Mouse (Mus musculus): Measurements from ENCODE around the gene Fam219a. TPM values are rescaled to one million over a fixed set of nuclear protein-coding genes. Genes with fewer than 3 reads are reported as not detected.

Fam219a gene
- polyA plus RNA-seq, 1 experiment = not detected

DNA sequence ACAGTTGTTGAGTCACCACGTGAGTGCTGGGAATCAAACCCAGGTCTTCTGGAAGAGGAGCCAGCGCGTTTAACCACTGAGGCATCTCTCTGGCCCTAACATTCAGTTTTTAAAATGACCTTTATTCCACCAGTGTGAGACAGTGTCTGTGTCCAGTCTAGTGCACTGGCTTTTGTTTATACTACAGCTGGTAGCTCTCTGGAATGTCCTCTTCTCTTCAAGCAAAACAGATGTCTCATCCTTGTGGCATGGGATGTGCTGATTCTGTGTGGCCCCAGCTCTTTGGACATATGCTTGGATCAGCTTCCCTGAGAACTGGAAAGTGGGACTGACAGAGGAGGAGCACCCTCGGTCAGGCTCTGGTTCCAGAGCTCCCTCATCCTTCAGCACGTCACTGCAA lies 34.5 kb downstream of the Fam219a start:
- 83% methylated on average over 5 of the region's 5 CpGs for WGBS
- no peak overlapping the region for H3K4me3 ChIP-seq (ENCODE audit: insufficient read depth, low read depth, low read length)
- no peak overlapping the region for H3K27ac ChIP-seq (ENCODE audit: insufficient read depth, low read depth, low read length)
- TF ChIP-seq CTCF (IDR thresholded peaks at IDR 0.05; ENCODE audit: insufficient read depth, low read depth, low read length) (no peak), POLR2A (IDR thresholded peaks at IDR 0.05; ENCODE audit: insufficient read depth, low read depth, low read length) (no peak)
- H3K4me1 ChIP-seq (ENCODE audit: control insufficient read depth, insufficient read depth, low read length) = peaks cover 17% of the 10 kb centered on the region

DNA sequence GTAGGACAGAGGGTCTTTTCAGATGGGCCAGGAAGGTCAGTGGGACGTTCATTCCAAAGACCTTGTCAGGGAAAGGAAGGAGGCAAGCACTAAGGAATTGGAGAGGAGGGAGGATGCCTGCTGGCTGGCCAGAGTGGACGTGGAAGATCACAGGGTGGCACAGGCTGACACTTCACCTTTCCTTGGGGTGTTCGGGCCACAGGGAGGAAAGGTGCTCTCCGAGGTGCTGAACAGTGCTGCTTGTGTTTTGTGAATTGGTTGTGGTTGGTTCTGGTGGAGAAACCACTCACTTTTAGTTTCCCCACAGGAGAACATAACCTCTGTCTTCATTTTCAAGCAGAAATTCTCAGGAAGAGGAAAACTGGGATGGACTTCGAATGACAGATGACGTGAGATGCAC lies 36.9 kb downstream of the Fam219a start:
- Histone ChIP-seq H3K4me3 (ENCODE audit: insufficient read depth, low read depth, low read length) (no peak overlapping the region), H3K27ac (ENCODE audit: insufficient read depth, low read depth, low read length) (no peak overlapping the region), H3K4me1 (ENCODE audit: control insufficient read depth, insufficient read depth, low read length) (peaks cover 20% of the 10 kb centered on the region)
- TF ChIP-seq POLR2A (IDR thresholded peaks at IDR 0.05; ENCODE audit: insufficient read depth, low read depth, low read length) = no peak
- 53% methylated on average over 6 of the region's 6 CpGs for WGBS

DNA sequence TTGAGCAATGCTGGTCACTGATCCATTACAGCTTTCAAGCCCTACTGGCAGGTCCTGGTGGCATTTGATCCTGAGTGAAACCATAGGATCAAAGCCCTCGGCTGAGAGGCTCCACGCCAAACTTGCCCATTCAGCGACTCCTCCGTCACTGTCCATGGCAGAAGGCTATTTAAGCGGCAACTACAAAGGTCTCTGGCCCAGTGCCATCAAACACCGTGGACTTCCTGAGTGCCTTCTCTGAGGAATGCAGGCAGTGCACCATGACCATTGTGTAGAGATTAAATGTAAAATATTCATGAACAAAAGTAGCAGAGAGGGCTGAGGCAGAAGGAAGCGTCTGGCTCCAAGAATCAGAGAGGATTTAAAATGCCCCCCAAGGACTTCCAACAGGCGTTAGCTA lies 41.3 kb downstream of the Fam219a start:
- peaks cover 28% of the 10 kb centered on the region for H3K4me1 ChIP-seq (ENCODE audit: control insufficient read depth, insufficient read depth, low read length)
- WGBS = 58% methylated on average over 8 of the region's 8 CpGs
- no peak overlapping the region for H3K4me3 ChIP-seq (ENCODE audit: insufficient read depth, low read depth, low read length)
- no peak overlapping the region for H3K27ac ChIP-seq (ENCODE audit: insufficient read depth, low read depth, low read length)
- no peak for TF ChIP-seq CTCF (IDR thresholded peaks at IDR 0.05; ENCODE audit: insufficient read depth, low read depth, low read length)
- no peak for TF ChIP-seq POLR2A (IDR thresholded peaks at IDR 0.05; ENCODE audit: insufficient read depth, low read depth, low read length)

DNA sequence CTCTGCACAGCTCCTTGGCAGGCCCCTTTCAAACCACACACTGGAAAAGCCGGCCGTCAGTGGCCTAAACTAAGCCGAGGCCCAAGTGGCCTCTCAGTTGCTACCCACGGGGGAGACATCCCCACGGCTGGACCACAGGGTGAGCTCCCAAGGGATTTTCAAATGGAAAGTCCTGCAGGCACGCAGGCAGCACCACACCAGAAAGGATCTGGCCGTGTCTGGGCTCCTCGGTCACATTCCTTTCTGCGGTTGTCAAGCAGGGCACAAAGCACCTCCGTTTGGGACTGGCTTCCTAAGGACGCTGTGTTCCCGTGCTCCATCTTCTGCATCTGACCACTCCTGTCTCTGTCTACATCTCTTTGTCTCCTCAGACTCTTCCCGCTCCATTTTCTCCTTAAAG lies 42.3 kb downstream of the Fam219a start:
- Histone ChIP-seq H3K4me1 (ENCODE audit: control insufficient read depth, insufficient read depth, low read length) (peaks cover 24% of the 10 kb centered on the region), H3K4me3 (ENCODE audit: insufficient read depth, low read depth, low read length) (no peak overlapping the region), H3K27ac (ENCODE audit: insufficient read depth, low read depth, low read length) (no peak overlapping the region)
- TF ChIP-seq POLR2A (IDR thresholded peaks at IDR 0.05; ENCODE audit: insufficient read depth, low read depth, low read length) = no peak
- TF ChIP-seq CTCF (IDR thresholded peaks at IDR 0.05; ENCODE audit: insufficient read depth, low read depth, low read length) = no peak
- 60% methylated on average over 13 of the region's 13 CpGs for WGBS

- H3K27ac ChIP-seq (ENCODE audit: insufficient read depth, low read depth, low read length) = no peak overlapping the region
- 26% methylated on average over 7 of the region's 7 CpGs for WGBS
- H3K4me1 ChIP-seq (ENCODE audit: control insufficient read depth, insufficient read depth, low read length) = peaks cover 26% of the 10 kb centered on the region
- no peak overlapping the region for H3K4me3 ChIP-seq (ENCODE audit: insufficient read depth, low read depth, low read length)
- TF ChIP-seq CTCF (IDR thresholded peaks at IDR 0.05; ENCODE audit: insufficient read depth, low read depth, low read length) (no peak), POLR2A (IDR thresholded peaks at IDR 0.05; ENCODE audit: insufficient read depth, low read depth, low read length) (no peak)
Observed at GRCm38 (mm10) chr4:41526553-41526952, 42.8 kb downstream of the Fam219a start.

DNA sequence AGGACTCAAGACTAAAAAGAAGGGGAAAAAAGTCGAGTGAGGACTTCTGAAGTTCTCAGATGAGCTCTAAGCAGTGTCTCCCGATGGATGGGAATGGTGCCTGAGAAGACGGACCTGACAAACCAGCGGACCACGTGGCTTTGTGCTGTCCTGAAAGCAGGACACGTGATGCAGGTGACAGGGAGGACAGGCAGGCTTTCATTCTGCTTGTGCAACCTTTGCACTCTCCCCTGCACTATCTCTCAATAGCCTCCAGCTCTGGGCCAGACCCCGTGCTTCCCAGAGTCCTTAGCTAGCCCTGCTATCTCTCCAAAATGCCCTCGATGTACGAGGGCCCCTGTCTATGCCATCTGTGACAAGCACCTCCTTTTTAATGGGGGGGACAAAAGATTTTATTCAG lies 44.5 kb downstream of the Fam219a start:
- TF ChIP-seq POLR2A (IDR thresholded peaks at IDR 0.05; ENCODE audit: insufficient read depth, low read depth, low read length) = no peak
- 80% methylated on average over 9 of the region's 9 CpGs for WGBS
- Histone ChIP-seq H3K4me1 (ENCODE audit: control insufficient read depth, insufficient read depth, low read length) (peaks cover 32% of the 10 kb centered on the region), H3K4me3 (ENCODE audit: insufficient read depth, low read depth, low read length) (no peak overlapping the region), H3K27ac (ENCODE audit: insufficient read depth, low read depth, low read length) (no peak overlapping the region)

DNA sequence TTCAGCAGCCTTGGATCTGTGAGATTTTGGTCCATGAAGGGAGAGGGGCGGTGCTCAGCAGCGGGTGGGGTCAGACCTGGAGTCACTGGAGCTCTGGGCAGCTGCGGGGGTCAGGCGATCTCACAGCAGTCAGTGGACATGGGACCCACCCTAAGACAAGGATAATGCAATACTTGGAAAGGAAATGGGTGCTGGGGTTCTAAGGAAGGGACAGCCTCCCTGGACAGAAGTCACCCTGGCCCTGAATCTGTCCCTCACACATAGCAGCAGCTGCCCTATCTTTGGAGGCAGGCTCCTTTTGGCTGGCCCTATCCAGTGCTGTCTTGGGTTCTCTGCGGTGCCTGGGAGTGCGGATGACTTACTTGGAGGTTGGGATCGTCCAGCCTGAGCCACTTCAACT lies 45.5 kb downstream of the Fam219a start:
- WGBS = 87% methylated on average over 7 of the region's 7 CpGs
- no peak overlapping the region for H3K4me3 ChIP-seq (ENCODE audit: insufficient read depth, low read depth, low read length)
- TF ChIP-seq CTCF (IDR thresholded peaks at IDR 0.05; ENCODE audit: insufficient read depth, low read depth, low read length) (no peak), POLR2A (IDR thresholded peaks at IDR 0.05; ENCODE audit: insufficient read depth, low read depth, low read length) (no peak)
- no peak overlapping the region for H3K27ac ChIP-seq (ENCODE audit: insufficient read depth, low read depth, low read length)
- peaks cover 29% of the 10 kb centered on the region for H3K4me1 ChIP-seq (ENCODE audit: control insufficient read depth, insufficient read depth, low read length)

DNA sequence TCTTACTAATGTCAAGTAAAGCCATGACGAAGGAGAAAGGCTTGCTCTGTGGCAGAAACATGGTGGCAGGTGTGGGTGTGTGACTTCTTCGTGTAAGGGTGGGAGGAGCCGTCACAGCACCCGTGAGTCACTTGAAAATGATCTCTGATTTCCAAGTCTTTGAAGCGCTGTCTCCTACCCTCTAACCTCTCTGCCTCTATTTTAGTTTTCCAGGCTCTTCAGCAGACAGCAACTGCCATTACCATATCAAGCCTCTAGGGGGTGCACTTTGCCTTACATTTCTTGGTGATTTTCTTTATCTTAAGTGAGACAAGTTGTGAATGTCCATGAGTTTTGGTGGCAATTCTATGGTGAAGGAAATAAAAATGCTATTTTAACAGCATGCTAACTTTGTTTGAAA lies 46.5 kb downstream of the Fam219a start:
- TF ChIP-seq POLR2A (IDR thresholded peaks at IDR 0.05; ENCODE audit: insufficient read depth, low read depth, low read length) = no peak
- no peak for TF ChIP-seq CTCF (IDR thresholded peaks at IDR 0.05; ENCODE audit: insufficient read depth, low read depth, low read length)
- Histone ChIP-seq H3K4me1 (ENCODE audit: control insufficient read depth, insufficient read depth, low read length) (peaks cover 27% of the 10 kb centered on the region), H3K27ac (ENCODE audit: insufficient read depth, low read depth, low read length) (no peak overlapping the region), H3K4me3 (ENCODE audit: insufficient read depth, low read depth, low read length) (no peak overlapping the region)
- WGBS = 42% methylated on average over 5 of the region's 5 CpGs

DNA sequence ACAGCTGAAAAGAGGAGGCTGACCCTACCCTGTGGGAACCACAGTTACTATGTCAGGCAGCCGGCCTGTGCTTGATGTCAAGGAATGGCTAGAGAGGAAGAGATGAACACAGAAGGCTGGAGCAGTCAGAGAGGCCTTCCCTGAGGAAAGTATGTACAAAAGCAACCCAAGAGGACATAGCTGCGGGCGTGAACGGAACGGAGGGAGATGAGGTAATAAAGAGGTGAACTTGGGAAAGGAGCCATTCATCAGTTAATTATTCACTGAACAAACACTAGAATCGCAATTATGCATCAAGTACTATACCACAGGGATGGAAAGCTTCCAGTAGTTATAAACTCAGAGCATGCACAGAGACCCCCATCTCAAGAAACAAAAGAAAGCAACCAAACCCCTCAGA lies 47.2 kb downstream of the Fam219a start:
- TF ChIP-seq POLR2A (IDR thresholded peaks at IDR 0.05; ENCODE audit: insufficient read depth, low read depth, low read length) (no peak), CTCF (IDR thresholded peaks at IDR 0.05; ENCODE audit: insufficient read depth, low read depth, low read length) (no peak)
- WGBS = 62% methylated on average over 6 of the region's 6 CpGs
- no peak overlapping the region for H3K4me3 ChIP-seq (ENCODE audit: insufficient read depth, low read depth, low read length)

DNA sequence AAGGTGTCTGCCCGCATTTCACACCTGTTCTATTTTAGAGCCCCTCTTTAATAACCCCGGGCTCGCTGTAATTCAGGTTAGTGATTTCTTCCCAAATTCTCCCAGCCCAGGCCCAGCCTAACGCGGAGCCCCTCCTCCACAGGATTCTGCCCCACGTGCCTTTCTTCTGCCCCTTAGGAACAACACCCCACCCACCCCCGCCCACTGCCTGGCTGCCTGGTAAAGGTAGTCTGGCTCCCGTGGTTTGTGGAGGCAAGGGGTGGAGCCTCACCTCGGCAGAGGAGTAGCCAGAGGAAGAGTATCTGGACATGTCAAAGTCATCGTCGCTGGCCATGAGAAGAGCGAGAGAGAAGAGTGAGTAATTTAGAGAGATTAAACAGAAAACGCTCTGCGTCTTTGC lies 48.7 kb downstream of the Fam219a start:
- H3K4me3 ChIP-seq (ENCODE audit: insufficient read depth, low read depth, low read length) = no peak overlapping the region
- TF ChIP-seq CTCF (IDR thresholded peaks at IDR 0.05; ENCODE audit: insufficient read depth, low read depth, low read length) (no peak), POLR2A (IDR thresholded peaks at IDR 0.05; ENCODE audit: insufficient read depth, low read depth, low read length) (no peak)
- 53% methylated on average over 14 of the region's 14 CpGs for WGBS
- H3K4me1 ChIP-seq (ENCODE audit: control insufficient read depth, insufficient read depth, low read length) = peaks cover 17% of the 10 kb centered on the region
- no peak overlapping the region for H3K27ac ChIP-seq (ENCODE audit: insufficient read depth, low read depth, low read length)

More for the DNA sequence above, 47.2 kb downstream of the Fam219a start:
- peaks cover 24% of the 10 kb centered on the region for H3K4me1 ChIP-seq (ENCODE audit: control insufficient read depth, insufficient read depth, low read length)
- H3K27ac ChIP-seq (ENCODE audit: insufficient read depth, low read depth, low read length) = no peak overlapping the region
